Mouse (Mus musculus): ENCODE data around the gene Stk39.
"Not testable (repeated sequence)": the region's sequence is repeated elsewhere in the genome, so short reads cannot be mapped to it uniquely, and the experiment has no call there.

Gene Stk39

DNA sequence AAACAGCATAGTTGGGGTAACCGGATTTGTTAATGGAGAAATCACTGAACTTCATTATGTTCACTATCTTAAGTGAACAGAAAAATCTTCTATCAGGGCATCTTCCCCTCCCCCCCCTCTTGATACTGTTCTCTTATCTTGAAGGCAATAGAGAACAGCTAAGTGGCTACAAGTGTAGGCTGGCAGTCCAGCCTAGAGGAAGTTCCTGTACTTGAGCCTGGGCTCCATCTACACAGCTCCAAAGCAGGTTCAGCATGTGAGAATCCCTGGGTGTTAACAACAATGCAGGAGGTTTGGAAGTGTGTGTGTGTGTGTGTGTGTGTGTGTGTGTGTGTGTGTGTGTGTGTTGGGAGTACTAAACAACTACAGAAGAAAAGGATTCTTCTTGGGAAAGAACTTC is 230.4 kb downstream of the Stk39 start:
- DNase-seq (ENCODE audit: low read depth, low spot score): no peak

- DNase-seq (ENCODE audit: low read depth, low spot score): not testable (repeated sequence)
Measured at GRCm38 (mm10) chr2:68239415-68239814, 232.7 kb downstream of the Stk39 start.

DNA sequence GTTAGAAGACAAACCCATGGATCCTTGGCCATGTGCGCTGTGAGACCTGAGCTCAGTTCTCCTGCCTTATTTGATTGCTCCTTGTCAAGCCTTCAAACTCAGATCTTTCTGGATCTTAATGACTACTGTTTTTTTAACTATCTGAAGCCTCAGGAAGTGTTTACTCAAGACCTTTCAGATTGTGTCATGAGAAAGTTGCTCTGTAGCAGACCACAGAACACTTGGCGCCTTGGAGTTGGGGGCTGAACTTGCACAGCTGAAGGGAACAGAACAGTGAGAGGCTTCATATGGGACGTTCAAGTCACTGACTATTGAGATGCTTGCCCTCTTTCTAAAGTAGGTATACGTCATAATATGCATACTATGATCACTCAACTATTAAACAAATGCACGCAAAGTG is 239.1 kb downstream of the Stk39 start:
- DNase-seq (ENCODE audit: low read depth, low spot score): no peak

GRCm38 (mm10) chr2:68229872-68230271 is 242.2 kb downstream of the Stk39 start:
- no peak for DNase-seq (ENCODE audit: low read depth, low spot score)

GRCm38 (mm10) chr2:68229081-68229480 is 243.0 kb downstream of the Stk39 start:
- DNase-seq (ENCODE audit: low read depth, low spot score): no peak

DNA sequence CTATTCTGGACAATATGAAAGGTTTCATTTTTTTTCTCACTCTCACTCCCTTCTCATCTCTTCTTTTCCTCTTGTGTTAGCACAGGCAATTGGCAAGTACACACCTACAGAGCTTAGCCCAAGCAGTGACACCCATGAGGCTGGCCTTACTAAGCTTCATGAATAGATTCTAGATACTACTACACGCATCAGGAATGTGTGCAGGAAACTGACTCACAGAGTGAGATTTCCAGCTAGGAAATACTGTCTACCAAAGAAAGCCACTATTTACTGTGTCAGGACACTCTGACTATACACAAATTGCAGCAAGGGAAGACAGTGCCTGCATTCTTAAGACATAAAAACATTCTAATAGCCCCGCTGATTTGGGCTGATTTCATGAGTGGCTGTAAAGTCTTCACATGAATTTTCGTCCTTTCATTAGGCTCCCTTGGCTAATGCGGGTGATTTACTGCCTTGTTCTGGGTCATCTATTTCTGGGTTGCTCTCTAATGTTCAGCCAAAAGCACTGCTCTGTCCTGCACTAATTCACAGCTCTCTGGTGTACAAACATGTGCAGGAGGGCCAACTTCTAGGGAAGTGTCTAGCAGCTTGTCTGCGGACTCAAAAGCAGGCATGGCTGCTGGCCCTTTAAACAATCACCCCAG is 249.7 kb downstream of the Stk39 start:
- no peak for DNase-seq (ENCODE audit: low read depth, low spot score)

GRCm38 (mm10) chr2:68221226-68221625 is 250.8 kb downstream of the Stk39 start:
- DNase-seq (ENCODE audit: low read depth, low spot score): no peak

DNA sequence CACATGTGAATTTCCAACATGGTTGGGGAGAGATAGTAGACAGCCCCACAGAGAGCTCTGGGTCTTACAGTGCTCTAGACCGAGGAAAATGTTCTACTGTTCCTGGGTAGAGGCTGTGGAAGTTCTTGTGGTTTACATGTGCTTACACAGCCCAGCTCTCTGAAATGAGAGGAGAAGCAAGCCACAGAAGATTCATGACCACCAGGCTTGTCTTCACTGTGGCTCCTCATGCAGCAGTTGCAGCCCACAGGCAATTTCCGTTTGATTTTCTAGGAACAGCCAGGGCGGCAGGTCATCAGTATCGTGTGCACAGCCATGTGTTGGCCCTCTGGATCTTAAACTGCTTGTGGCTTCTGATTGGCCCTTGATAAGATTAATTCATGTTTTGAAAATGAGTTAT is 252.2 kb downstream of the Stk39 start:
- DNase-seq (ENCODE audit: low read depth, low spot score): no peak

GRCm38 (mm10) chr2:68215176-68215575 is 256.9 kb downstream of the Stk39 start:
- no peak for DNase-seq (ENCODE audit: low read depth, low spot score)

DNA sequence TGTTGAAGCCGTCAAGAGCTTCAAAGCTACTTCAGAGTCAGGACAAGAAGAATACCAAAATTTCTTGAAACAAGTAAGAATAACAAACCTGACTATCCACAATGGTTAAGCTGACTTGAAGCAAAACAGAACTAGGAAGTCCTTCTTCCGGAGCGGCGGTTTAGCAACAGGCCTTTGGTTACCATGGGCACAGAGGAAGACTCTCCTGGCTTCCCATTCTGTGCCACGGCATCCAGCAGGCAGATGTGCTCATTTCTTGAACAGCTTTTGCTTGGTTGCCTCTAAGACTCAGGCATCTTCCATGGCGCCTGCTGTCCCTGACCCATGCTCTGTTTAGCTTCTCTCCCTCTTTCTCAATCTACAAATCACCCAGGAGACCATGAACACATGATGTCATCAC is 257.7 kb downstream of the Stk39 start:
- no peak for DNase-seq (ENCODE audit: low read depth, low spot score)

DNA sequence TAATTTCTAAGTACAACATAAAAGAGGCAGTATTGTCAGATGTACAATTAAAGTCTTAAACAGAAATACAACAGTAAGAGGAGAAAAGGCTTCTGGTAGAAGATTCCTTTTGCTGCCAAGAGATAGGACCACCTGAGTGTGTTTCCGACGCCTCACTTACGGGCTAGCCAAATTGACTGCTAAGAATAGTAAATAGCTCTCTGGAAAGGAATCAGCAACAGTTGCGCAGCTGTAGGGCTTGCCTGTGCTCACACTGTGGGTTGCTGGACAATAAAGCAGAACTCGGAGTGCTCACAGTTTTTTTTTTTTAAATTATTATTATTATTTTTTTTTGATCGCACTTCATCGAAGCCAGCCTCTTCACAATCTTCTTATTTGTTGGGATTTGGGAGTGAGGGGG is 260.6 kb downstream of the Stk39 start:
- DNase-seq (ENCODE audit: low read depth, low spot score): no peak

DNA sequence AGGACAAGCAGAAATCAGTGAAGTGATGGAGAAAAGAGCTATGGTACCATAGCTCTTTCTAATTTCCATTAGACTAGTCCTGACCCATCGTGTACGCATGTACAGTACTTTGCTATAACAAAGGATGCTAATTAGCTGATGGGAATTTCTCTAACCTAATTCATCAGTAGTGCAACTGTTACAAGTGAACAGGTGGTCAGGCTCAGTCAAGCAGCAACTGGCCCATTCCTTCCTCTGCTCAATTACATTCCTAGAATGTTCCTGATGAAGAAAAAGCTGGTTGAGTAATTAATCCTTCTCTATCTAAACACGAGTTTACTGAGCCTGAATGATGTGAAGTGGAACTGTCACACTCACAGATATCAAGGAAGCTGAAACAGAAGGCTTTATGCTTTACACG is 275.8 kb downstream of the Stk39 start:
- no peak for DNase-seq (ENCODE audit: low read depth, low spot score)

- DNase-seq (ENCODE audit: low read depth, low spot score): no peak
Measured at GRCm38 (mm10) chr2:68194444-68194843, 277.6 kb downstream of the Stk39 start.

DNA sequence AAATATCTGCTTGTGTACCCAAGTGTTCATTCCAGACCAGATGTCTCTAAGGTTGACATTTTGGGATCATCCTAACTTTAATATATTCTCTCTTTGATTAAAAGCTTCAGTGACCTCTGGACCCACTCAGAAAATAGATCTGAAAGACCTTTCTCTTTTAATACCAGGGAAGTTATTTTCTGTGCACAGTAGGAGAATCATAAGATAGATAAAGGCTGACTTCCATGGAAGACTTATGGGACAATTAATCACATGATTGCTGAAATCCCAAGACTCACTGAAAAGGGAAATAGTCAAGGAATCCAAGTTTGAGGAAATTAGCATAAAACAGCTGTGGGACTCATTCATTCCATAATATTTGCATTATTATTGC is 278.6 kb downstream of the Stk39 start:
- DNase-seq (ENCODE audit: low read depth, low spot score): no peak

GRCm38 (mm10) chr2:68192605-68193464 is 279.2 kb downstream of the Stk39 start:
- no peak for DNase-seq (ENCODE audit: low read depth, low spot score)

GRCm38 (mm10) chr2:68176425-68176824 is 295.6 kb downstream of the Stk39 start:
- DNase-seq (ENCODE audit: low read depth, low spot score): no peak

- DNase-seq (ENCODE audit: low read depth, low spot score): no peak
Measured at GRCm38 (mm10) chr2:68171306-68171705, 300.8 kb downstream of the Stk39 start.

- no peak for DNase-seq (ENCODE audit: low read depth, low spot score)
Measured at GRCm38 (mm10) chr2:68162012-68162411, 310.1 kb downstream of the Stk39 start.

DNA sequence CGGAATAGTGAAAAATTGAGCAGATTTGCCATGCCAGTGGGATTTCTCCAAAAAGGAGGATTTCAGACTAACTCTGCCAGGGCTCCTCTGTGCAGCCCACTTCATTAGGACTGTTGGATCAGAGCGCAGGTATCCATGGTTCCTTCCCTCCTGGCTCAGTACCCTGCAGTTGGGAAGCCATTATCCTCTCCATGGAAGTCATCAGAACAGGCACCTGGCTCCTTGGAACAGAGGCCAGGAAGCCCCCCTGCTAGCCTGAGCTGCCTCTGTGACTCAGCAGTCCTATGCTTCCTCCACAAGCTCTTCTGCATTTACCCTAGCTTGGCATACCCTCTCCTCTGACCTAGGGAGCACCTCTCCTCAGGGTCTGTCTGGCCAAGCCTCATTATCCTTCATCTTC is 311.5 kb downstream of the Stk39 start:
- no peak for DNase-seq (ENCODE audit: low read depth, low spot score)
